8 mouse cellular contexts compared by ENCODE assay signal in the genomic region with DNA sequence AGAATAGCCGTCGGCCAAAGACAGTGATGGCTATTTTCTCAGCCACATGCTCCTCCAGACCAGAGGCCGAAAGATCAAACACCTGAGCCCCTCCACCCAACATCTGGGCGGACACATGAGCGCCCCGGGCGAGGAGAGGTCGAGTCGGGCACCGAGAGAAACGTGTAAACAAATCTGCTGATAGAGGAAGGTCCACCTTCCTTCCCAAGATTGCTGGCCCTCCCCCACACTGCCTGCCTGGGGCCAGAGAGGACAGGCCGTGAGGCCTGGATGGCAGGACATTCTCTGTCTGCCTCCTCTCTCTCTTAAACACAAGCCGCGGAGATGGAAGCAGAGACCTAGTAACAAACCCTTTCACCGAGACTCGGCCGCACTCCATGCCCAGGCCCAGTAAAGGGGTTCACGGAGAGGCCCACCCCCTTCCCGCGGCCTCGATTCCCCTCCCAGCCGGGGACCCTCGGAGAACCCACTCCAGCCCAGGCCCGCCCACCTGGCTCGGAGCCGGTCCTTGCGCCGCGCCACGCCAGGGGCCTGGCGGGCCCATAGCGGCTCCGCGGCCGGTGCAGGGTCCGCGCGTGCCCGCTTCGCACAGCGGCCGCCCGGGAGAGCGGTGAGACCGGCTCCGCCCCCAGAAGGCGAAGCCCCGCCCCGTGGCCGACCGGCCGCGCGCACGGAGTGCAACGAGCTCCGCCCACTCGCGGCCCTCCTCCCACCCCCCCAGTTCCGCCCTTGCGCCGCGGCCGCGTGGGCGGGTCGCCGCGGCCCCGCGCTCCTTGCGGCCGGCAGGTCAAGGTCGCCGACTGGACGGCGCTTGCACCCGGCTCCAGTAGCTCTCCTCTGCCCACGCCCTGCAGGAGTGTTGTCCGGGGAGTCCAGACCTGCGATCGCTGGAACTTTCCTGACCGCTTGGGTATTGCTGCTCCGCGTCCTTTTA. TPM values are rescaled to one million over a fixed set of nuclear protein-coding genes. Genes with fewer than 3 reads are reported as not detected.
A peak's percentile ranks its signal among the peaks of the same experiment; 100 is the strongest.
DNase-seq lines count a peak whose midpoint lies in the region; ATAC-seq and TF ChIP-seq lines count a peak whose summit lies in the region.

No protein-coding gene starts in this region.

- H3K9me3 ChIP-seq in forebrain, postnatal 0 days (ENCODE audit: low read length) = no peaks in the 10 kb centered on the region
- no peaks in the 10 kb centered on the region for H3K9me3 ChIP-seq in lung, postnatal 0 days (ENCODE audit: low read length)

- ATAC-seq in forebrain, postnatal 0 days = peak; percentile 57
- peak; percentile 77 for ATAC-seq in lung, postnatal 0 days

- peak overlapping the region; percentile 77 for H3K27ac ChIP-seq in forebrain, postnatal 0 days (ENCODE audit: low read depth, low read length)
- H3K27ac ChIP-seq in lung, postnatal 0 days (ENCODE audit: low read length) = peak overlapping the region; percentile 87

- H3K4me1 ChIP-seq in forebrain, postnatal 0 days (ENCODE audit: insufficient read depth) = peaks cover 10% of the 10 kb centered on the region; the same call in 1 of the 2 replicates
- H3K4me1 ChIP-seq in lung, postnatal 0 days (ENCODE audit: insufficient read depth, low read depth, low read length) = peaks cover 9% of the 10 kb centered on the region; the same call in 1 of the 2 replicates

- TF ChIP-seq EP300 in lung, postnatal 0 days (IDR thresholded peaks at IDR 0.05) = no peak

- H3K4me2 ChIP-seq in forebrain, postnatal 0 days (ENCODE audit: low read depth) = peak overlapping the region; percentile 97
- H3K4me2 ChIP-seq in lung, postnatal 0 days (replicated peaks; ENCODE audit: low read depth, low read length) = peak overlapping the region; percentile 68

- H3K4me3 ChIP-seq in forebrain, postnatal 0 days (ENCODE audit: low read depth, low read length) = peak overlapping the region; percentile 66
- H3K4me3 ChIP-seq in lung, postnatal 0 days (ENCODE audit: low read depth, low read length) = peak overlapping the region; percentile 81

- peak; percentile 96 for DNase-seq in Muller cell, postnatal 12 days (ENCODE audit: inconsistent ontology term)
- peak; percentile 92 for DNase-seq in cerebellum, adult 8-10 months
- DNase-seq in forebrain, postnatal 0 days = peak; percentile 89
- DNase-seq in heart, postnatal 4 days = peak; percentile 97
- DNase-seq in layer of hippocampus, postnatal 10 days (ENCODE audit: low spot score in 2 of 2) = peak; percentile 87 to 94
- peak; percentile 95 for DNase-seq in lung, postnatal 0 days (ENCODE audit: low spot score)
- peak; percentile 70 for DNase-seq in ovary, postnatal 10 days (ENCODE audit: low spot score)
- peak; percentile 88 for DNase-seq in thymus, postnatal 0 days (ENCODE audit: low spot score)

- H3K36me3 ChIP-seq in forebrain, postnatal 0 days (ENCODE audit: insufficient read depth) = peaks cover 18% of the 10 kb centered on the region
- peaks cover 10% of the 10 kb centered on the region for H3K36me3 ChIP-seq in lung, postnatal 0 days (ENCODE audit: insufficient read depth, low read length)

- no peak for TF ChIP-seq CTCF in forebrain, postnatal 0 days (IDR thresholded peaks at IDR 0.05; ENCODE audit: low read depth)
- TF ChIP-seq CTCF in lung, postnatal 0 days (IDR thresholded peaks at IDR 0.05) = peak; percentile 12; the same call in 1 of the 2 replicates

- peak overlapping the region; percentile 76 for H3K9ac ChIP-seq in forebrain, postnatal 0 days
- H3K9ac ChIP-seq in lung, postnatal 0 days (replicated peaks; ENCODE audit: low read depth) = peak overlapping the region; percentile 68

- H3K27me3 ChIP-seq in forebrain, postnatal 0 days (ENCODE audit: insufficient read depth, low read length) = no peaks in the 10 kb centered on the region
- H3K27me3 ChIP-seq in lung, postnatal 0 days (replicated peaks; ENCODE audit: insufficient read depth, low read length) = no peaks in the 10 kb centered on the region

- WGBS in forebrain, postnatal 0 days = 6% methylated on average over 74 of the region's 85 CpGs
- under 1% methylated on average over 62 of the region's 85 CpGs for WGBS in lung, postnatal 0 days

RNA-seq across cellular contexts. Expression of a gene that starts 0.6 kb away (rescaled TPM):
- total RNA-seq in forebrain, postnatal 0 days (2014; rRNA removed) = 96.3 and 114 TPM in 2 replicates
- polyA plus RNA-seq in forebrain, postnatal 0 days (2015; fragmentation: Nextera tagmentation; extraction: Ambion mirVana) = 120 and 129 TPM in 2 replicates
- 100 to 1,000 TPM; 161 to 165 TPM for total RNA-seq in heart, postnatal 4 days (2021)
- total RNA-seq in layer of hippocampus, postnatal 10 days (2021) = 10 to 100 TPM; 74.8 to 80.1 TPM
- 214 TPM in 2 replicates for polyA plus RNA-seq in lung, postnatal 0 days (2015; fragmentation: Nextera tagmentation; extraction: Ambion mirVana)
- 97.8 and 107 TPM in 2 replicates for polyA plus RNA-seq in thymus, postnatal 0 days (2015; fragmentation: Nextera tagmentation; extraction: Ambion mirVana)

RNA-seq across cellular contexts. Expression of a gene that starts 14.0 kb away (rescaled TPM):
- total RNA-seq in forebrain, postnatal 0 days (2014; rRNA removed) = 306 and 418 TPM in 2 replicates
- polyA plus RNA-seq in forebrain, postnatal 0 days (2015; fragmentation: Nextera tagmentation; extraction: Ambion mirVana) = 118 and 121 TPM in 2 replicates
- 1 to 10 TPM in 1 of 2 experiments, under 1 TPM in 1; 0.50 to 1.9 TPM for total RNA-seq in heart, postnatal 4 days (2021)
- total RNA-seq in layer of hippocampus, postnatal 10 days (2021) = 100 to 1,000 TPM; 356 to 431 TPM
- polyA plus RNA-seq in lung, postnatal 0 days (2015; fragmentation: Nextera tagmentation; extraction: Ambion mirVana) = 1.7 and 1.9 TPM in 2 replicates
- polyA plus RNA-seq in thymus, postnatal 0 days (2015; fragmentation: Nextera tagmentation; extraction: Ambion mirVana) = 1.1 and 1.4 TPM in 2 replicates

RNA-seq across cellular contexts. Expression of a gene that starts 22.9 kb away (rescaled TPM):
- total RNA-seq in forebrain, postnatal 0 days (2014; rRNA removed) = 49.5 and 66.2 TPM in 2 replicates
- 72.3 and 86.6 TPM in 2 replicates for polyA plus RNA-seq in forebrain, postnatal 0 days (2015; fragmentation: Nextera tagmentation; extraction: Ambion mirVana)
- total RNA-seq in heart, postnatal 4 days (2021) = 100 to 1,000 TPM; 141 to 144 TPM
- 10 to 100 TPM; 81.8 to 83.7 TPM for total RNA-seq in layer of hippocampus, postnatal 10 days (2021)
- 215 and 223 TPM in 2 replicates for polyA plus RNA-seq in lung, postnatal 0 days (2015; fragmentation: Nextera tagmentation; extraction: Ambion mirVana)
- 86.4 and 90.6 TPM in 2 replicates for polyA plus RNA-seq in thymus, postnatal 0 days (2015; fragmentation: Nextera tagmentation; extraction: Ambion mirVana)

RNA-seq across cellular contexts. Expression of a gene that starts 40.3 kb away (rescaled TPM):
- total RNA-seq in forebrain, postnatal 0 days (2014; rRNA removed) = 351 and 361 TPM in 2 replicates
- 26.2 and 26.9 TPM in 2 replicates for polyA plus RNA-seq in forebrain, postnatal 0 days (2015; fragmentation: Nextera tagmentation; extraction: Ambion mirVana)
- 10 to 100 TPM; 30.2 to 30.5 TPM for total RNA-seq in heart, postnatal 4 days (2021)
- 100 to 1,000 TPM; 115 TPM for total RNA-seq in layer of hippocampus, postnatal 10 days (2021)
- polyA plus RNA-seq in lung, postnatal 0 days (2015; fragmentation: Nextera tagmentation; extraction: Ambion mirVana) = 3.2 and 3.4 TPM in 2 replicates
- polyA plus RNA-seq in thymus, postnatal 0 days (2015; fragmentation: Nextera tagmentation; extraction: Ambion mirVana) = 0.42 and 0.79 TPM in 2 replicates

RNA-seq across cellular contexts. Expression of a gene that starts 41.2 kb away (rescaled TPM):
- total RNA-seq in forebrain, postnatal 0 days (2014; rRNA removed) = 0.24 and 1.2 TPM in 2 replicates
- polyA plus RNA-seq in forebrain, postnatal 0 days (2015; fragmentation: Nextera tagmentation; extraction: Ambion mirVana) = 0.50 and 0.68 TPM in 2 replicates
- total RNA-seq in heart, postnatal 4 days (2021) = 10 to 100 TPM in 1 of 2 experiments, 1 to 10 TPM in 1; 7.2 to 22.1 TPM
- total RNA-seq in layer of hippocampus, postnatal 10 days (2021) = under 1 TPM; 0.32 to 0.54 TPM
- polyA plus RNA-seq in lung, postnatal 0 days (2015; fragmentation: Nextera tagmentation; extraction: Ambion mirVana) = 9.7 and 9.8 TPM in 2 replicates
- 0.48 and 0.53 TPM in 2 replicates for polyA plus RNA-seq in thymus, postnatal 0 days (2015; fragmentation: Nextera tagmentation; extraction: Ambion mirVana)

Comparison
In these comparisons a context has a peak if more than half of its experiments do, and no peak if none do; other contexts are left out.
1. Peak in every context shown above with its lines: DNase-seq, ATAC-seq, H3K4me3 ChIP-seq and H3K27ac ChIP-seq.
2. RNA of a gene that starts 14.0 kb away (total RNA-seq): 356 to 431 TPM in layer of hippocampus, postnatal 10 days and 306 to 418 TPM in forebrain, postnatal 0 days; 0.50 to 1.9 TPM in heart, postnatal 4 days; every median in the first group is over 100 times any median in the second.